8 mouse cellular contexts compared by ENCODE assay signal in the genomic region with DNA sequence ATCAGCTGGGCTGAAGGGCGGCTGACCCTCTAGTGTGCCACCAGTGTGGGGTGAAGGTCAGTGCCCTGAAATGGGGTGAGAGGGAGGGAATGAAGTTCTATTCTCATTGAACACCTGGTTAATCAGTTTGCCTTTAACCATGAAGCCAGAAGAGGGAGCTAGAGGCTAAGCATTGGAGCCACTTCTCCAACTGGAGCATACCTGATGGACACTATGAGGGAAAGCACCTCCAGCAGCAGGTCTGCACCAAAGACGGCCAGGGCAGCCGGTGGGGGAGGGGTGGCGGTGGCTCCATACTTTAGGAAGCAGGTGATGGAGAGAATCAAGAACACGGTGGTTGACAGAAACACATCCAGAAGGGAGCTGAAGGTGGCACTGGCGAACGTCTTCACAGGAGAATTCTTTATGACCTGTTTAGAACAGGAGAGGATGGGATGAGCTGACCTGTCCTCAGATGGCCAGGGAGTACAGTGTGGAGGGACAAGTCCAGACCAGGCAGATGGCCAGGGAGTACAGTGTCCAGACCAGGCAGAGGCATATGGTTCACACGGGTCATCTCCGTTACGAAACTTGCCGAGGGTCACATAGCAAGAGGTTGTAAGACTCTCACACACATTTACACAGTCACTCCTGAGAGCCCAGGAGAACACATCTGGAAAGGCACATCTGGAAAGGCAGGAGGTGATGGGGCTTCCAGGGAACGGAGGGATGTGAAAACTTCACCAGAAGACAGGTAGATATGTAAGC.
DNase-seq lines count a peak whose midpoint lies in the region; ATAC-seq and TF ChIP-seq lines count a peak whose summit lies in the region.

No protein-coding gene starts in this region.

- H3K9ac ChIP-seq in forebrain, embryonic 15.5 days (replicated peaks), result no peak overlapping the region
- H3K9ac ChIP-seq in forebrain, embryonic 13.5 days, result no peak overlapping the region
- no peak overlapping the region for H3K9ac ChIP-seq in liver, embryonic 16.5 days (ENCODE audit: low read depth, low read length)

- 0 out of 2 replicates have a peak, but pooled peaks have one; percentile 26 for ATAC-seq in forebrain, embryonic 15.5 days (replicated peaks)
- ATAC-seq in forebrain, embryonic 13.5 days, result no peak
- 0 out of 2 replicates have a peak, but pooled peaks have one; percentile 27 for ATAC-seq in liver, embryonic 16.5 days (ENCODE audit: low read depth)

- TF ChIP-seq POLR2A in spleen, adult 2 months (IDR thresholded peaks at IDR 0.05; ENCODE audit: low read depth, low read length), result no peak

- no peak overlapping the region for H3K27ac ChIP-seq in forebrain, embryonic 15.5 days (replicated peaks)
- H3K27ac ChIP-seq in forebrain, embryonic 13.5 days, result no peak overlapping the region
- H3K27ac ChIP-seq in spleen, adult 2 months (ENCODE audit: insufficient read depth, low read length), result no peak overlapping the region
- no peak overlapping the region for H3K27ac ChIP-seq in liver, embryonic 16.5 days (ENCODE audit: low read length)

- no peaks in the 10 kb centered on the region for H3K36me3 ChIP-seq in forebrain, embryonic 15.5 days
- no peaks in the 10 kb centered on the region; the same call in 1 of the 2 replicates for H3K36me3 ChIP-seq in forebrain, embryonic 13.5 days (ENCODE audit: poor library complexity, severe bottlenecking)
- H3K36me3 ChIP-seq in spleen, adult 2 months (ENCODE audit: control insufficient read depth, insufficient read depth, low read length), result no peaks in the 10 kb centered on the region
- H3K36me3 ChIP-seq in liver, embryonic 16.5 days (ENCODE audit: control insufficient read depth, insufficient read depth), result no peaks in the 10 kb centered on the region

- H3K27me3 ChIP-seq in forebrain, embryonic 15.5 days, result no peaks in the 10 kb centered on the region
- no peaks in the 10 kb centered on the region for H3K27me3 ChIP-seq in forebrain, embryonic 13.5 days
- no peaks in the 10 kb centered on the region for H3K27me3 ChIP-seq in spleen, adult 2 months (ENCODE audit: control insufficient read depth, insufficient read depth, low read length)
- H3K27me3 ChIP-seq in liver, embryonic 16.5 days (ENCODE audit: control insufficient read depth, insufficient read depth, low read depth, low read length), result no peaks in the 10 kb centered on the region

- H3K9me3 ChIP-seq in forebrain, embryonic 15.5 days, result no peaks in the 10 kb centered on the region
- H3K9me3 ChIP-seq in forebrain, embryonic 13.5 days (replicated peaks), result no peaks in the 10 kb centered on the region
- H3K9me3 ChIP-seq in liver, embryonic 16.5 days (replicated peaks; ENCODE audit: control insufficient read depth, low read length), result no peaks in the 10 kb centered on the region

- WGBS in forebrain, embryonic 15.5 days, result 65% methylated on average over 12 of the region's 12 CpGs
- 70% methylated on average over 12 of the region's 12 CpGs for WGBS in forebrain, embryonic 13.5 days
- WGBS in spleen, adult 2 months, result 85% methylated on average over 12 of the region's 12 CpGs
- 68% methylated on average over 12 of the region's 12 CpGs for WGBS in liver, embryonic 16.5 days (ENCODE audit: insufficient replicate concordance)

- no peak overlapping the region for H3K4me2 ChIP-seq in forebrain, embryonic 15.5 days (replicated peaks)
- no peak overlapping the region for H3K4me2 ChIP-seq in forebrain, embryonic 13.5 days
- H3K4me2 ChIP-seq in liver, embryonic 16.5 days (ENCODE audit: low read depth, low read length), result no peak overlapping the region

- H3K4me3 ChIP-seq in forebrain, embryonic 15.5 days, result no peak overlapping the region
- H3K4me3 ChIP-seq in forebrain, embryonic 13.5 days, result no peak overlapping the region
- no peak overlapping the region for H3K4me3 ChIP-seq in spleen, adult 2 months (ENCODE audit: extremely low read depth, insufficient read depth, insufficient read length)
- H3K4me3 ChIP-seq in liver, embryonic 16.5 days (ENCODE audit: low read depth, low read length), result no peak overlapping the region

- H3K4me1 ChIP-seq in forebrain, embryonic 15.5 days, result no peaks in the 10 kb centered on the region
- no peaks in the 10 kb centered on the region for H3K4me1 ChIP-seq in forebrain, embryonic 13.5 days
- H3K4me1 ChIP-seq in spleen, adult 2 months (ENCODE audit: control insufficient read depth, insufficient read depth, insufficient read length), result no peaks in the 10 kb centered on the region
- no peaks in the 10 kb centered on the region for H3K4me1 ChIP-seq in liver, embryonic 16.5 days (ENCODE audit: control insufficient read depth, low read depth, low read length)

- peak; percentile 5; the same call in 1 of the 2 replicates for TF ChIP-seq CTCF in spleen, adult 2 months (IDR thresholded peaks at IDR 0.05; ENCODE audit: extremely low read depth, insufficient read depth, insufficient read length, insufficient replicate concordance)

- no peak for DNase-seq in spleen, adult 2 months (ENCODE audit: low read depth in 1 of 2, low spot score in 2 of 2)
- DNase-seq in spleen, postnatal 10 days (ENCODE audit: low spot score in 2 of 2), result no peak
- DNase-seq in forelimb bud, embryonic 11.5 days (ENCODE audit: low read depth, low spot score), result peak; percentile 36
- no peak for DNase-seq in layer of hippocampus, adult 9-11 months
- DNase-seq in ovary, postnatal 10 days (ENCODE audit: low spot score), result no peak
